Mouse (Mus musculus): ENCODE measurements around the gene Naa15.

DNA sequence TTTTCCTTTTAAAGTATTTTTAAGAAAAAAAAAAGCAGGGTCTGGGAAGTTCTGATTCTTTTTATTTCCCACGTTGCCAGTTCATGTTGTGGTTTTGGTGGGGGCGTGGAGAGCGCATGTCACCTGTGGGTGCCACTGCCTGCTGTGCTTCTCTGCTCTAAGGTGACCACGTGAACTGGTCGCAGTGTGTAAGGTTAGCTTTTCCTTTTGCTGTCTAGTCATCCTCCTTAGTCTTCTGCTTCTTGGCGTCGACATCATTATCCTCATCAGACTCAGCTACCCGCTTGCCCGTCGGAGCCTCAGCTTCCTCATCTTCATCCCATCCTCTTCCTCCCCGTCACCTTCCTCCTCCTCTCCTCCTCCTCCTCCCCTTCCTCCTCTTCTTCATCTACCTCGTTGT, 12.3 kb upstream of the Naa15 start:
- TF ChIP-seq CTCF (IDR thresholded peaks at IDR 0.05; ENCODE audit: control insufficient read depth, insufficient read depth, insufficient replicate concordance, low read depth, low read length) (no peak), POLR2A (IDR thresholded peaks at IDR 0.05; ENCODE audit: control insufficient read depth, low read depth, low read length) (no peak)
